Mouse (Mus musculus) C2C12 (cell line): Measurements from ENCODE around the gene Treml2.

ENCODE experiments used
- CEBPB ChIP-seq: IDR thresholded peaks from one replicate; pipeline ENCODE4 v1.6.1; 2011; ENCODE audit warnings: low read depth, mild to moderate bottlenecking, control low read depth, moderate library complexity
- CTCF ChIP-seq: IDR thresholded peaks from one replicate; pipeline ENCODE4 v1.5.1; 2011; ENCODE audit not compliant: control insufficient read depth, insufficient read depth, insufficient read length
- MAX ChIP-seq: IDR thresholded peaks from one replicate; pipeline ENCODE4 v1.6.1; 2011; ENCODE audit warnings: mild to moderate bottlenecking, control low read depth
- MYOG ChIP-seq: IDR thresholded peaks from one replicate; pipeline ENCODE4 v1.6.1; 2011; ENCODE audit not compliant: control insufficient read depth, insufficient read length; ENCODE audit errors: extremely low read depth
- USF1 ChIP-seq: IDR thresholded peaks from one replicate; pipeline ENCODE4 v1.6.1; 2011; ENCODE audit warnings: low read depth, mild to moderate bottlenecking, control low read depth, moderate library complexity

DNA sequence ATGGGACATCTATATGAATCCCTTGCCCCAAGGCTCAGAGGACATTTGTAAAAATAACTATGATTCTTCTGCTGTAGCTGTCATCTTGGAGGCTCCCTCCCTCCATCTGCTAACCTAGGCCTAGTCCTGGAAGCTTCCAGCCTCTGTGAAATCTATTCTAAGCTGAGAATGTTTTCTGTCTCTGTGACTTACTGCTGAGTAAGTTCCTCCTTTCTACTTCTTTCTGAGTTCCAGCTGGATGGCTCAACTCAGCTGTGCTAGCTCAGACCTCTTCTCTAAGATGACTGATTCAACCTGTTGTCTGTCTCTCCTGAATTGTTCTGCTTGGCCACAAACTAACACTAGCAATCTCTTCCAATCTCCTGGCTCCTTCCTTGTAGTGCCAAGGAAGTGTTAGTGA is 20.9 kb upstream of the Treml2 start:
- TF ChIP-seq USF1 (no peak), MYOG (no peak), MAX (no peak), CTCF (no peak), CEBPB (no peak)
